In the genomic region with DNA sequence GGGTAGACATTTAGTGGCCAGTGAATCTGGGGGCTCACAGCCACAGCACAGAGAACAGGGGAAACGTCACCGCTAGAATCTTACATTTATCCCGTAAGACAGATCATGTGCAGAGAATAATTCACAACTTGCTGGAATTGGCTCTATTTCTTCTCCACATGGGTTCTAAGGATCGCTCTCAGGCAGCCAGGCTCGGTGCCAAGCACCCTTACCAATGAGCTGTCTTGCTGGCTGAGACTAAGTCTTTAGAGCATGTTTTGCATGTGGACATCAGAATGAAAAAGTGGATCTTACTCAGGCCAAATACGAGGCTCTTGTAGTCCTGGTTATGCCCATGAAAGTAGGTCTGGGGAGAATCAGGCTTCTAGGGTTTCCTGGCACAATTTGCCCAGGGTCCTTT, we compare ENCODE assay signal across 15 mouse cellular contexts. TPM values are rescaled to one million over a fixed set of nuclear protein-coding genes. Genes with fewer than 3 reads are reported as not detected.
DNase-seq lines count a peak whose midpoint lies in the region; ATAC-seq and TF ChIP-seq lines count a peak whose summit lies in the region.
"Had no signal": no experiment of that assay in that cellular context is flagged by ENCODE, and none has a peak within 500 bp of the region (broad histone marks: within the 10 kb centered on the region; RNA-seq: fewer than 3 reads in every experiment).

No protein-coding gene starts in this region.

- H3K4me2 ChIP-seq in midbrain, postnatal 0 days (ENCODE audit: low read depth, low read length, poor library complexity, severe bottlenecking) = no peak overlapping the region
- H3K4me2 ChIP-seq: kidney, embryonic 15.5 days; liver, embryonic 11.5 days had no signal

- peak; percentile 59; the same call in 1 of the 2 replicates for ATAC-seq in frontal cortex, adult (ENCODE audit: low TSS enrichment)
- no peak for ATAC-seq in midbrain, postnatal 0 days (ENCODE audit: low FRiP score)
- ATAC-seq in activated CD4-positive, CD25-positive, alpha-beta regulatory T cell, adult 4 months = no peak
- ATAC-seq: inflammation-experienced regulatory T-cells, adult 6 months had no signal

- no peak for TF ChIP-seq CTCF in kidney, adult 2 months (conservative IDR thresholded peaks at IDR 0.05; ENCODE audit: insufficient read depth, insufficient read length, low read depth, low read length)
- TF ChIP-seq CTCF in midbrain, postnatal 0 days (IDR thresholded peaks at IDR 0.05) = no peak

- H3K4me3 ChIP-seq in kidney, adult 2 months (ENCODE audit: insufficient read depth, low read depth, low read length) = no peak overlapping the region
- H3K4me3 ChIP-seq in midbrain, postnatal 0 days (ENCODE audit: low read depth, low read length) = no peak overlapping the region
- H3K4me3 ChIP-seq in midbrain, embryonic 10.5 days = no peak overlapping the region
- H3K4me3 ChIP-seq: embryonic facial prominence, embryonic 10.5 days; erythroblast, embryonic 14.5 days; kidney, embryonic 15.5 days had no signal

- no peaks in the 10 kb centered on the region for H3K9me3 ChIP-seq in midbrain, postnatal 0 days (ENCODE audit: low read length)
- H3K9me3 ChIP-seq in midbrain, embryonic 10.5 days (replicated peaks) = no peaks in the 10 kb centered on the region
- H3K9me3 ChIP-seq: embryonic facial prominence, embryonic 10.5 days; kidney, embryonic 15.5 days had no signal

- TF ChIP-seq POLR2A in kidney, adult 2 months (IDR thresholded peaks at IDR 0.05; ENCODE audit: low read depth, low read length) = no peak

- no peaks in the 10 kb centered on the region for H3K36me3 ChIP-seq in kidney, adult 2 months (ENCODE audit: control insufficient read depth, insufficient read depth, low read length)
- H3K36me3 ChIP-seq in midbrain, postnatal 0 days (ENCODE audit: insufficient read depth, low read length) = no peaks in the 10 kb centered on the region; the same call in 1 of the 2 replicates
- H3K36me3 ChIP-seq in midbrain, embryonic 10.5 days = peaks cover 54% of the 10 kb centered on the region

- 82% methylated on average over 6 of the region's 6 CpGs for WGBS in kidney, adult 2 months
- 82% methylated on average over 6 of the region's 6 CpGs for WGBS in midbrain, postnatal 0 days
- 93% methylated on average over 6 of the region's 6 CpGs for WGBS in midbrain, embryonic 10.5 days

- no peaks in the 10 kb centered on the region for H3K27me3 ChIP-seq in kidney, adult 2 months (replicated peaks; ENCODE audit: control insufficient read depth, insufficient read depth, low read length)
- no peaks in the 10 kb centered on the region for H3K27me3 ChIP-seq in midbrain, postnatal 0 days (ENCODE audit: insufficient read depth, low read length)
- no peaks in the 10 kb centered on the region for H3K27me3 ChIP-seq in midbrain, embryonic 10.5 days (ENCODE audit: low read depth, poor library complexity, severe bottlenecking)
- H3K27me3 ChIP-seq: kidney, embryonic 15.5 days had no signal

- H3K27ac ChIP-seq in kidney, adult 2 months (ENCODE audit: insufficient read depth, low read depth, low read length) = no peak overlapping the region
- H3K27ac ChIP-seq in midbrain, postnatal 0 days (ENCODE audit: low read depth, low read length) = no peak overlapping the region
- H3K27ac ChIP-seq in midbrain, embryonic 10.5 days (replicated peaks) = no peak overlapping the region
- H3K27ac ChIP-seq: embryonic facial prominence, embryonic 10.5 days; kidney, embryonic 15.5 days had no signal

- H3K9ac ChIP-seq in midbrain, postnatal 0 days (replicated peaks; ENCODE audit: low read length, poor library complexity, severe bottlenecking) = no peak overlapping the region
- H3K9ac ChIP-seq: kidney, embryonic 15.5 days had no signal

- DNase-seq in frontal cortex, postnatal 25 days (ENCODE audit: low spot score in 2 of 2) = no peak
- DNase-seq in kidney, adult 2 months = peak; percentile 9
- DNase-seq in kidney, postnatal 4 days = no peak
- DNase-seq in midbrain, postnatal 0 days (ENCODE audit: low spot score) = peak; percentile 28
- no peak for DNase-seq in midbrain, embryonic 10.5 days (ENCODE audit: low spot score)
- DNase-seq in lung, postnatal 4 days = peak; percentile 29 to 72
- DNase-seq: heart, adult 18-20 months; midbrain, embryonic 14.5 days had no signal

- H3K4me1 ChIP-seq in kidney, adult 2 months (ENCODE audit: control insufficient read depth, insufficient read depth, low read length) = no peaks in the 10 kb centered on the region
- no peaks in the 10 kb centered on the region for H3K4me1 ChIP-seq in midbrain, postnatal 0 days (ENCODE audit: insufficient read depth, low read length)
- H3K4me1 ChIP-seq in midbrain, embryonic 10.5 days = no peaks in the 10 kb centered on the region
- H3K4me1 ChIP-seq: embryonic facial prominence, embryonic 10.5 days; kidney, embryonic 15.5 days had no signal

RNA-seq across cellular contexts. Expression of gene Ankmy2, which starts 16.5 kb away (rescaled TPM):
- 13.5 and 16.9 TPM in 2 replicates for polyA plus RNA-seq in kidney, adult 2 months (2012; rRNA removed)
- 64.6 and 81.2 TPM in 2 replicates for total RNA-seq in midbrain, postnatal 0 days (2014; rRNA removed)
- polyA plus RNA-seq in midbrain, postnatal 0 days (2015; fragmentation: Nextera tagmentation; extraction: Ambion mirVana) = 87.2 and 88.5 TPM in 2 replicates
- 21.1 and 22.0 TPM in 2 replicates for polyA plus RNA-seq in midbrain, embryonic 10.5 days (2016; fragmentation: Nextera tagmentation; extraction: Ambion mirVana)
- polyA plus RNA-seq in activated CD4-positive, CD25-positive, alpha-beta regulatory T cell, adult 4 months (2017; shearing (Covaris generic)) = 10 to 100 TPM; 38.5 to 41.6 TPM

RNA-seq across cellular contexts. Expression of gene Bzw2, which starts 17.5 kb away (rescaled TPM):
- 9.6 and 10.1 TPM in 2 replicates for polyA plus RNA-seq in kidney, adult 2 months (2012; rRNA removed)
- total RNA-seq in midbrain, postnatal 0 days (2014; rRNA removed) = 213 and 269 TPM in 2 replicates
- 276 and 301 TPM in 2 replicates for polyA plus RNA-seq in midbrain, postnatal 0 days (2015; fragmentation: Nextera tagmentation; extraction: Ambion mirVana)
- polyA plus RNA-seq in midbrain, embryonic 10.5 days (2016; fragmentation: Nextera tagmentation; extraction: Ambion mirVana) = 244 and 258 TPM in 2 replicates
- 100 to 1,000 TPM; 170 to 178 TPM for polyA plus RNA-seq in activated CD4-positive, CD25-positive, alpha-beta regulatory T cell, adult 4 months (2017; shearing (Covaris generic))

Comparison
In these comparisons a context has a peak if more than half of its experiments do, and no peak if none do; other contexts are left out.
1. DNase-seq: peak in kidney, adult 2 months (single experiment), midbrain, postnatal 0 days (single experiment) and lung, postnatal 4 days (2 of 2); none in frontal cortex, postnatal 25 days (0 of 2), kidney, postnatal 4 days (0 of 2) and midbrain, embryonic 10.5 days (single experiment).
2. RNA of gene Bzw2, which starts 17.5 kb away (polyA plus RNA-seq): 276 to 301 TPM in midbrain, postnatal 0 days, 244 to 258 TPM in midbrain, embryonic 10.5 days and 170 to 178 TPM in activated CD4-positive, CD25-positive, alpha-beta regulatory T cell, adult 4 months; 9.6 to 10.1 TPM in kidney, adult 2 months; every median in the first group is over 10 times any median in the second.